Mouse (Mus musculus) heart, embryonic 13.5 days (tissue): ENCODE results near the gene Aplp1. TPM values are rescaled to one million over a fixed set of nuclear protein-coding genes. Genes with fewer than 3 reads are reported as not detected.

ENCODE experiments used
- ATAC-seq: fragments of 200-750 bp; cut with Nextera tagmentation; 2 replicates; pipeline ENCODE4 v1.8.0; 2017; ENCODE audit warnings: moderate TSS enrichment; ENCODE audit not compliant: insufficient number of reproducible peaks, low FRiP score, low TSS enrichment; ENCODE audit errors: extremely low read depth
- H3K27ac ChIP-seq: fragments of 300-500 bp; sonication (generic); replicated peaks from 2 replicates; pipeline ENCODE4 v1.5.1; 2015; ENCODE audit warnings: moderate library complexity, mild to moderate bottlenecking, inconsistent platforms
- H3K27me3 ChIP-seq: fragments of 300-500 bp; sonication (generic); replicated peaks from 2 replicates; pipeline ENCODE4 v1.6.1; 2015; ENCODE audit warnings: mild to moderate bottlenecking, inconsistent platforms
- H3K36me3 ChIP-seq: fragments of 300-500 bp; sonication (generic); 2 replicates; pipeline ENCODE4 v1.6.1; 2015; ENCODE audit warnings: mild to moderate bottlenecking, inconsistent platforms
- H3K4me1 ChIP-seq: fragments of 300-500 bp; sonication (generic); 2 replicates; pipeline ENCODE4 v1.6.1; 2015; ENCODE audit warnings: inconsistent platforms
- H3K4me2 ChIP-seq: fragments of 300-500 bp; sonication (generic); 2 replicates; pipeline ENCODE4 v1.6.1; 2015; ENCODE audit warnings: inconsistent platforms, mild to moderate bottlenecking, moderate library complexity
- H3K4me3 ChIP-seq: fragments of 300-500 bp; sonication (generic); 2 replicates; pipeline ENCODE4 v1.5.1; 2015; ENCODE audit warnings: moderate library complexity, mild to moderate bottlenecking, inconsistent platforms
- H3K9ac ChIP-seq: fragments of 300-500 bp; sonication (generic); 2 replicates; pipeline ENCODE4 v1.6.1; 2015; ENCODE audit warnings: inconsistent platforms, mild to moderate bottlenecking, moderate library complexity
- H3K9me3 ChIP-seq: fragments of 300-500 bp; sonication (generic); 2 replicates; pipeline ENCODE4 v1.6.1; 2016; ENCODE audit warnings: inconsistent platforms
- WGBS: fragments of 180-500 bp; shearing (Covaris S2); methylation state at CpG from one replicate; pipeline ENCODE4 v1.1.7; 2015; ENCODE audit warnings: mixed read lengths; 5-methylcytosine and 5-hydroxymethylcytosine counted together
- polyA plus RNA-seq: library from polyadenylated mRNA; unstranded; fragments of >200 nt; fragmentation: Nextera tagmentation; extraction: Ambion mirVana; gene quantifications from 2 replicates; pipeline ENCODE4 v1.2.1, GENCODE M21; 2015

The Aplp1 gene
- polyA plus RNA-seq, 1 experiment from 2014 or later = 29.5 TPM

DNA sequence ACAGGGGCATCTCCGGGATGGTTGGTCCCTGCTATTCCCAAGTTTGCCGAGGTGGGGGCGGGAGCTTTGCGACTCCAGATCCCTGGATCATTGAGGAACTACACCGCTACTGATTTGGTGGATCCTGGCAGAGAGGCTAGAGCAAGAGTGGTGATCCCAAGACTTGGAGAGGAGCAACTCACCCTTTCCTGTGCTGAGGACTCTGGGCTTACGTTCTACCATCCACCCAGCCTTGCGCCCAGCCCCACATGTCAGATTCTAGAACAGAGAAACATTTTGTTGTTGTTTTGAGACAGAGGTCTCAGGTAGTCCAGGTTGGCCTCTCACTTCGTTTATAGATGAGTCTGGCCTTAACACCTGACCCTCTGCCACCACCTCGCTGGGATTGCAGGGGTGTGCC is 22.8 kb downstream of the Aplp1 start:
- Histone ChIP-seq H3K9ac (peak overlapping the region; percentile 77), H3K4me2 (peak overlapping the region; percentile 75), H3K4me1 (peaks cover 17% of the 10 kb centered on the region), H3K36me3 (peaks cover 29% of the 10 kb centered on the region), H3K4me3 (peak overlapping the region; percentile 54), H3K27me3 (peaks cover 31% of the 10 kb centered on the region), H3K27ac (peak overlapping the region; percentile 62), H3K9me3 (peaks cover 7% of the 10 kb centered on the region)
- no peak for ATAC-seq
- WGBS = 8% methylated on average over 9 of the region's 9 CpGs

- H3K9ac ChIP-seq = peak overlapping the region; percentile 77
- H3K36me3 ChIP-seq = peaks cover 24% of the 10 kb centered on the region
- peaks cover 17% of the 10 kb centered on the region for H3K4me1 ChIP-seq
- H3K27ac ChIP-seq = peak overlapping the region; percentile 62
- peaks cover 7% of the 10 kb centered on the region for H3K9me3 ChIP-seq
- peaks cover 31% of the 10 kb centered on the region for H3K27me3 ChIP-seq
- ATAC-seq = peak; percentile 32; the same call in 1 of the 2 replicates
- peak overlapping the region; percentile 54 for H3K4me3 ChIP-seq
- under 1% methylated on average over 45 of the region's 45 CpGs for WGBS
- peak overlapping the region; percentile 75 for H3K4me2 ChIP-seq
Measured at GRCm38 (mm10) chr7:30421890-30422435, 23.4 kb downstream of the Aplp1 start.

GRCm38 (mm10) chr7:30421175-30421889 is 24.0 kb downstream of the Aplp1 start, which contains the start of gene Nfkbid:
Gene Nfkbid (plus strand): TSS chr7:30421732.
- peak within 1 kb of the TSS; percentile 77 for H3K9ac ChIP-seq
- H3K27ac ChIP-seq = peak within 1 kb of the TSS; percentile 62
- H3K4me2 ChIP-seq = peak within 1 kb of the TSS; percentile 75
- no peak for ATAC-seq
- WGBS = 8% methylated on average over 31 of the region's 31 CpGs
- peaks cover 7% of the 10 kb centered on the region for H3K9me3 ChIP-seq
- peak within 1 kb of the TSS; percentile 54 for H3K4me3 ChIP-seq
- peaks cover 19% of the 10 kb centered on the region for H3K36me3 ChIP-seq
- H3K27me3 ChIP-seq = peaks cover 31% of the 10 kb centered on the region
- H3K4me1 ChIP-seq = peaks cover 17% of the 10 kb centered on the region

DNA sequence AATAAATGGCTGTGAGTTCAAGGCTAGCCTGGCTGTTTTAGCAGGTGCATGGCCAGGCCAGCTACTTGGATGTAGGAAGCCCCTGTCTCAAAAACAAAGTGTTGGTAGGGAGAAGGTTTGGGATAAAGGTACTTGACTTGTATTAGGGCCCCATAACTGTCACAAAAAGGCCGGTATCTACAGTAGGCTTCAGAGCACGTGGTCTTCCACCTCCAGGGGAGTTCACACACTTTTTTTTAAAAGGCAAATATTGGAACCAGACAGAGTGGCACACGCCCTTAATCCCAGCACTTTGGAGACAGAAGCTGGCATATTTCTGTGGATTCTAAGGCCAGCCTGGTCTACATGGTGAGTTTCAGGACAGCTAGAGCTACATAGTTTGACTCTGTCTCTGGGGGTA is 24.7 kb downstream of the Aplp1 start:
- Histone ChIP-seq H3K4me3 (no peak overlapping the region), H3K4me1 (peaks cover 17% of the 10 kb centered on the region), H3K4me2 (no peak overlapping the region), H3K27me3 (peaks cover 31% of the 10 kb centered on the region), H3K27ac (no peak overlapping the region), H3K9ac (no peak overlapping the region), H3K9me3 (peaks cover 7% of the 10 kb centered on the region), H3K36me3 (peaks cover 14% of the 10 kb centered on the region)
- no peak for ATAC-seq
- WGBS = 78% methylated on average over 3 of the region's 3 CpGs

DNA sequence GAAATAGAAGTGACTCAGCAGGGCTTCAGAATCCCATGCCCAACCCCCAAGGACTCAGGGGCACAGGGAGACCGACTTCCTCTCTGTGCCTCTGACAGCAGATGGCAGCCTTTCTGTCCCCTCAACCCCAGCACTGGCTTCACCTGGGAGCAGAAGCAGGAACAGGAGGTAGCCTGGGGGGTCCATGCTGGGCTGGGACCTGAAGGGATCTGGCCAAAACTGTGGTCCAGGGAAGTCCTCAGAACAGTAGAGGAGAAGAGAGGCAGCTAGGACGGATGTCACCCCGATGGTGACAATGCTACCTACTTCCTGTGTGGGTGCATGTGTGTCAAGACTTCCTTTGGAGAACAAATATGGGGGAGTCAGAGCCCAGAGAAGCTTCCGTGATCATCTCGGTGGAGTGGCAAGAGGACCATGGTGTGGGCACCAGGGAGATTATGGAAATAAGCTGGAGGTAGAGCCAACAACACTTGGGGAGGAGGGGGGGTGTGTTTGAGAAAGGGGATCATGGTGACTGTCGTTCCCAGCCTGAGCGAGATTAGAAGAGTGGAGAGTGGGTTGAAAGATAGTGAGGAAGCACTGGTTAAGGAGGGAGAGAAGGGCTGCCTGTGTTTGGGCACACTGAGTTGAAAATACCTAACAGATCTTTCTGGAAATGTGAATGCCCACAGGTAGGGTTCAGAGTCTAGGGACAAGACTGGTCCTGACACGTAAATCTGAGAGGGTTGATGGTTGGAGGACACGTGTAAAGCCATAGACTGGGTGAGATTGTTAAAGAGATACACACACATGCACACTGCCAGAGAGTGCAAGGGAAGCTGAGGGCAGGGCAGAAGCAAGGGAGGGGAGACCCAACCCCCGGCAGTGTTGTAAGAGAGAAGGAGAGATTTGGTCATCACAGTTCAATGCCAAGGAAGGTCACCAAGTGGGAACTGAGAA is 25.5 kb downstream of the Aplp1 start, which contains the start of gene Hcst:
TSS of gene Hcst (minus strand) at position 294 of the 939 bp plus-strand sequence.
- no peak within 1 kb of the TSS for H3K27ac ChIP-seq
- peaks cover 31% of the 10 kb centered on the region for H3K27me3 ChIP-seq
- no peak within 1 kb of the TSS for H3K9ac ChIP-seq
- ATAC-seq = no peak
- no peak within 1 kb of the TSS for H3K4me2 ChIP-seq
- peaks cover 5% of the 10 kb centered on the region; the same call in 1 of the 2 replicates for H3K36me3 ChIP-seq
- WGBS = 59% methylated on average over 10 of the region's 10 CpGs
- no peak within 1 kb of the TSS for H3K4me3 ChIP-seq
- H3K9me3 ChIP-seq = peaks cover 7% of the 10 kb centered on the region
- H3K4me1 ChIP-seq = peaks cover 17% of the 10 kb centered on the region

DNA sequence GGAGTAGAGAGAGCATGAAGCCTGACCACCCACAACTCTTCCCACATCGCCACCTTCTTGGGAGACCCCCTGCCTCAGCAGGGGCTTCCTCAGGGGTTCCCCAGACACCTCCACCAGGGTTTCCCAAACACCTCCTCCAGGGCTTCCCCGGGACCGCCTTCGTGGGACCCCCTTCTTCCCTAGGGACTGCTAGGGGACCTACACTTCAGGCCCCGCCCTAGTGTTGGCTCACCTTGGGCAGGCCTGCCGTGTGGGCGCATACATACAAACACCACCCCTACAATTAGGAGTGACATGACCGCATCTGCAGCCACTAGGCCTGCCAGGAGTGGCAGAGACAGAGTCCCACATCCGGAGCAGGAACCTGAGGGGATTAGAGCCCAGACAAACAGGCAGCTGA is 27.5 kb downstream of the Aplp1 start:
- 61% methylated on average over 9 of the region's 9 CpGs for WGBS
- no peak for ATAC-seq
- no peak overlapping the region for H3K4me2 ChIP-seq
- H3K4me1 ChIP-seq = peaks cover 10% of the 10 kb centered on the region
- no peak overlapping the region for H3K4me3 ChIP-seq
- H3K9ac ChIP-seq = no peak overlapping the region
- no peaks in the 10 kb centered on the region for H3K36me3 ChIP-seq
- H3K9me3 ChIP-seq = peaks cover 7% of the 10 kb centered on the region
- no peak overlapping the region for H3K27ac ChIP-seq
- peaks cover 23% of the 10 kb centered on the region for H3K27me3 ChIP-seq

DNA sequence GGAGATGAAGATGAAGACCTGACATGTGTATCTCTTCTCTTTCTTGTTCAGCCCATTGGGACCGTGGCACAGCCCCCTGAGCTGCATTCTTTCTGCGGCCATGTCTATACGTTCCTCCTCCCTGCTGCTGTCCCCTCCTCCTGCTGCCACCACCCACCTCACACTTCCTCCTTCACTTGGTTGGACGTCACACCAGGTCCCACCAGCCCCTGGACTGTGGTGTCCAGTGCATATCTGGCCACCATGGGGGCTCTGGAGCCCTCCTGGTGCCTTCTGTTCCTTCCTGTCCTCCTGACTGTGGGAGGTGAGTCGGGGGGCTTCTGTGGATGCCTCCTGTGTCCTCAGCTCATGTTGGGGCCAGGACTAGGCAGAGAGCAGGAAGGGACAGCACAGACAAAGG is 31.7 kb downstream of the Aplp1 start, which contains the start of gene Tyrobp:
TSS of gene Tyrobp (plus strand) at position 165 of the 400 bp plus-strand sequence.
- H3K4me3 ChIP-seq = no peak within 1 kb of the TSS
- no peaks in the 10 kb centered on the region for H3K4me1 ChIP-seq
- WGBS = 47% methylated on average over 5 of the region's 5 CpGs
- no peak for ATAC-seq
- no peak within 1 kb of the TSS for H3K9ac ChIP-seq
- H3K4me2 ChIP-seq = no peak within 1 kb of the TSS
- H3K27me3 ChIP-seq = peaks cover 8% of the 10 kb centered on the region; the same call in 1 of the 2 replicates
- no peaks in the 10 kb centered on the region for H3K36me3 ChIP-seq
- no peak within 1 kb of the TSS for H3K27ac ChIP-seq
- H3K9me3 ChIP-seq = no peaks in the 10 kb centered on the region

- Histone ChIP-seq H3K27ac (no peak overlapping the region), H3K9ac (no peak overlapping the region), H3K4me2 (no peak overlapping the region), H3K4me3 (no peak overlapping the region), H3K4me1 (no peaks in the 10 kb centered on the region), H3K36me3 (no peaks in the 10 kb centered on the region), H3K9me3 (no peaks in the 10 kb centered on the region), H3K27me3 (peaks cover 8% of the 10 kb centered on the region; the same call in 1 of the 2 replicates)
- 35% methylated on average over 4 of the region's 4 CpGs for WGBS
- no peak for ATAC-seq
Measured at GRCm38 (mm10) chr7:30412735-30413147, 32.6 kb downstream of the Aplp1 start.

DNA sequence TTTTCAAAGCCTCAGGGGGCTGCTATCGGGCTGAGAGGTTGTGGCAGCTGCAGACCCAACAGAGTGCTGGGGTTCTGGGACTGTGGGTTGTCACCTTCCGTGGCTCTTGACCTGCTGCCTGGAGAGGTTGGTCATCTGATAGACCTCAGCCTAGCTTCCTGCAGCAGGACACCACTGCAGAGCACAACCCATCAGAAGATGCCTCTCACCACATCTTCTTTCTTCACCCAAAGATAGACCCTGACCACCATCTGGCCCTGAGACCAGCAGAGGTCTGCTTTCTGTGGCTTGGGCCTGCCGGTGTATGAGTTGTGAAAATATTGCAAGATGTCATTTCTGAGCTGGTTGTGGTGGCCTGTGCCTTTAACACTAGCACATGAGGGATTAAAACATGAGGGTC is 34.3 kb downstream of the Aplp1 start:
- H3K4me1 ChIP-seq = no peaks in the 10 kb centered on the region
- peaks cover 8% of the 10 kb centered on the region; the same call in 1 of the 2 replicates for H3K27me3 ChIP-seq
- H3K36me3 ChIP-seq = no peaks in the 10 kb centered on the region
- no peak overlapping the region for H3K9ac ChIP-seq
- H3K4me3 ChIP-seq = no peak overlapping the region
- H3K27ac ChIP-seq = no peak overlapping the region
- ATAC-seq = no peak
- WGBS = 68% methylated on average over 3 of the region's 3 CpGs
- no peaks in the 10 kb centered on the region for H3K9me3 ChIP-seq
- H3K4me2 ChIP-seq = no peak overlapping the region

DNA sequence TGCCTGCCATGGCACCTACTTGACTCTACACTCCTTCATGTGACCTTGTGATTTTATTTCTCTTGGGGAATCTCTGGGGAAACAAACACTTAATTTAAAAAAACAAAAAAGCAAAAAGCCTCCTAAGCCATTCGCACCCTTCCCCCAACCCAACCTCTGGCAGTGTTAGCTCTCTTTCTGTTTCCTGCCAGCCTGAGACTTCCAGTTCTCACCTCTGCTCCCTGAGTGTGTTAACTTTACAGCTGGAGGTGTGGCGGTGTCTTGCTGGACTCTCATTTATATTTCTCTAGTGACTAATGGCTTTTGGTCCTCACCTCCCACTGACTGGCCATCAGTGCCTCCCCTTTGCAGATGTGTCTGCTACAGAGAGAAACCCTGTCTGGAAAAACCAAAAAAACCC is 35.5 kb downstream of the Aplp1 start:
- Histone ChIP-seq H3K9ac (no peak overlapping the region), H3K36me3 (no peaks in the 10 kb centered on the region), H3K27ac (no peak overlapping the region), H3K4me1 (no peaks in the 10 kb centered on the region), H3K4me3 (no peak overlapping the region), H3K9me3 (no peaks in the 10 kb centered on the region), H3K4me2 (no peak overlapping the region), H3K27me3 (peaks cover 8% of the 10 kb centered on the region; the same call in 1 of the 2 replicates)
- no peak for ATAC-seq
- 45% methylated on average over 2 of the region's 2 CpGs for WGBS

GRCm38 (mm10) chr7:30408639-30409038 is 36.7 kb downstream of the Aplp1 start:
- 76% methylated on average over 3 of the region's 3 CpGs for WGBS
- ATAC-seq = no peak

More at GRCm38 (mm10) chr7:30408639-30409038, 36.7 kb downstream of the Aplp1 start:
- Histone ChIP-seq H3K4me3 (no peak overlapping the region), H3K9ac (no peak overlapping the region), H3K4me2 (no peak overlapping the region), H3K4me1 (no peaks in the 10 kb centered on the region), H3K9me3 (no peaks in the 10 kb centered on the region), H3K36me3 (no peaks in the 10 kb centered on the region), H3K27ac (no peak overlapping the region), H3K27me3 (peaks cover 8% of the 10 kb centered on the region; the same call in 1 of the 2 replicates)
